Mouse (Mus musculus): Measurements from ENCODE around the gene Nsg1.

Gene Nsg1

DNA sequence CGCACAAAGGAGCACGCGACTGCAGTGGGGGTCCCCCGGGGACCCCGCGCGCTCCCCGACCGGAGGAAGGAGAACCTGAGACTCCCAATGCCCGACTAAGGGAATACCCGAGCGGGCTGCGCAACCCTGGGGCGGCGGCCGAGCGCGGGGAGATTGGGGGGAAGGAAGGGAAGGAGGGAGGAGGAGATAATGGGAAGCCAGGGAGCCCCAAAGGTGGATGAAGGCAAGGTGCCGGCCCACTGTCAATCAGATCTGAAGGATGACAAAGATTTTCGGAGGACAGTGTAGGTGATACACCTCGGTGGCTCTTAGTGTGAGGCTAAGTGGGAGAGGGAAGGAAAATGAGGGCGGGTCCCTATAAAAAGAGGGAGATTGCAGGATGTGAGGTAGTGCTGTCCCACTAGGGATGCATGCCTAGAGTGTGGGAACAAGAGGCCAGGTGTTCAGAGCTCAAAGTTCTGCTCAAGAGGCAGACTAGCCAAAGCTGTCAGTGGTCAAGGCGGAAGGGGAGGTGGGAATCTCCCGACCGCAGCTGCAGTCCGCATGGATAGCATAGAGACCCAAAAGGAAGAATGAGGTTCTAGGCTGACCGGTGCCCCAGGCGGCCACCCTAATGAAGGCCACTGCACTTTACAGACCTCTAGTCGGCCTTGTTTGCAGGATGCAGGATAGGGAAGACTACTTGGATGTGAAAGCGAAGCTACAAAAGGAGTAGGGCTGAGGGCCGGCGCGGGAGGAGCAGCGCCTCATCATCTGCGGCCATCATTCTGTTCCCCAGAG lies at the start of gene Nsg1:
Gene Nsg1, minus strand, starts transcription at position 274 of the 780 bp plus-strand sequence.
- no peak for DNase-seq

GRCm38 (mm10) chr5:38208985-38209384 lies 49.3 kb upstream of the Nsg1 start:
- no peak for DNase-seq

DNA sequence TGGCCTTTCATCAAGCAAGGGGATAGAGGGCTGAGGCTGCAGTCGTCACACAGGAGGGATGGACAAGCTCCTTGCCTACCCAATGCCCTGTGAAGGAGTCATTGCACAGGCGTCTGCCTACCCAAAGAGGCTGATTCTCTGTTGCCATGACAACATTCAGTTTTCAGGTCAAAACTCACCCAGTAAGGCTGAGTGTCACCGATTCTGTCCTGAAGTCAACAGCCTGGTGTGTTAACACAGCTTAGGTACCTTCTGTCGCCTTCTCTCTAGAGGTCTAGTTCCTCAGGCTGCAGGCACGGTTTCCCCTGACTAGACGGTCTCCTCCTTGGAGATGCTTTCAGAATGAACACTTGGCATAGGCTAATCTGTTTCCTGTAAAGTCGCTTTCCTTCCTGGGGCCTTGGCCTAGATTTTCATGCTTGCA lies 45.6 kb upstream of the Nsg1 start:
- no peak for DNase-seq

DNA sequence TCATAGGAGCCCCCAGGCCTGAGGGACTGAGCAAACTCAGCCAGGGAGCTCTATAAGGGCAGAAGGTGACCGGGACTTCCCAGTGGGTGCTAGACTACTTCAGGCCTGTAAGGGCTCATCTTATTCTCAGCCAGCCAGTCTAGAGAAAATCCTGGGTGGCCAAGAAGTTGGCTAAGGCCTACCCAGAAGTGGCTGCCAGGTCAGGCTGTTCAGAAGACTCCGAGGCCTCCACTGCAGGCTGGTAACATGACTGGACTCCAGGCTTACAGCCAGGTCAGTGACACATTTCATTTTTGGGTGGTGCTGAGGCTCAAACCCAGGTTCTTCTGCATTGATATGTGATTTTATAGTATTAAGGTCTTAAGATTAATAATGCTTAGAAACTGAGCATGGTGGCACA lies 40.0 kb upstream of the Nsg1 start:
- no peak for DNase-seq

GRCm38 (mm10) chr5:38197482-38197823 lies 37.7 kb upstream of the Nsg1 start:
- DNase-seq: peak; percentile 40 to 74

DNA sequence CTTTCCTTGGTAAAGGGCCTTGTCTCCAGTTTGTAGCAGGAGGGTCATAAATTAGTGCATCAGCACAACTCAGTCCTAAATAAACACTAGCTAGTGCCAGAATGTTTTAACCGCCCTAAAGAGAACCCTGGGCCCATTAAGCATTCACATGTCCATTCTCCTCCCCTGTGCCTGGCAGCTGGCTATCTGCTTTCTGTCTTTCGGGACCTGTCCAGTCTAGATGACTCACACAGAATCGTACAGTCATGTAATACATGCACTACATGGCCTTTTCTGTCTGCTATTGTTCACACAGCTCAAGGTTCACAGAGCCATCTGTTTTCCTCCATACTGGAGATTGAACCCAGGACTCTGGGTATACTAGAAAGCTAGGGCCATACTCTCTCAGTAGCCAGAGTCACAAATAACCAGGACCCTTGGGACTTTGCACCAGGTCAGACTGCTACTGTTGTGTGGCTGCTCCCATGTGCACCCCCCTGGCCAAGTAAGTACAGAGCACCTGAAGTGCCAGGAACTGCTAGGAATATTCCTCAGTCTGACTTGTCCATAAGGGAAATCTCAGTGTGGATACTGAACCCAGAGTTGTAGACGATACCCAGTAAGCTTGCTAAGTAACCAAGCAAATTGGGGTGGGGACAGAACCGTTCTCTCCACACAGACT lies 37.2 kb upstream of the Nsg1 start:
- no peak for DNase-seq

DNA sequence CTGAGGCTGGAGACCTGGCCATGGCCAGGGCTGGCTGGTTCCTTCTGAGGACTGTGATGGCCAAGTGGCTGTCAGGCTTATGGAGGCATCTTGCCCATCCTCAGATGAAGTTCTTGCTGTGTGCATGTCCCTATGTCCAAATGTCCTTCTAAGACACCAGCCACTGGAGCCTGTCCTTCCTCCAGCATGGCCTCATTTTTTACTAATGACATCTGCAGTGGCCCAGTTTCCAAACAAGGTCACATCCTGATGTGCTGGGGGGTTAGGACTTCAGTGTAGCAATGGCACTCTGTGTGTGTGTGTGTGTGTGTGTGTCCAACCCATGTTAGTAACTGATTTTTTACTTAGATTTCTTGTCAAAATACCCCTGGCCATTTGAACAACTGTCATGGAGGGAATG lies 36.2 kb upstream of the Nsg1 start:
- DNase-seq: no peak

DNA sequence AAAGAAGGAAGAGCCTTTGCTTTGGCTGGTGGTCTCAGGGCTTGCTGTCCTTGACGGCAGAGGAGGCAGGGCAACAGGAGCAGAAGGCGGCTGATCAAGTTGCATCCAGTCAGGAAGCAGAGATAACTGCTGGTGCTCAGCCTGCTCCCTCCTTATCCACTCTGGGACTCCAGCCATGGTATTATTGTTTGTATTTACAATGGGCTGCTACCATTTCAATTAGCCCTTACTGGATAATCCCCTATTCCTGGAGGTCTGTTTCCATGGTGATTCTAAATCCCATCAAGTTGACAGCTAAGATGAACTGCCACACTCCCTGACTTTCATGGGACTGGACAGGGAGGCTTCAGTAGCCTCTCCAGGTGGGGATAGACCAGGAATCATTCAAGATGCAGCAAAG lies 35.2 kb upstream of the Nsg1 start:
- no peak for DNase-seq

DNA sequence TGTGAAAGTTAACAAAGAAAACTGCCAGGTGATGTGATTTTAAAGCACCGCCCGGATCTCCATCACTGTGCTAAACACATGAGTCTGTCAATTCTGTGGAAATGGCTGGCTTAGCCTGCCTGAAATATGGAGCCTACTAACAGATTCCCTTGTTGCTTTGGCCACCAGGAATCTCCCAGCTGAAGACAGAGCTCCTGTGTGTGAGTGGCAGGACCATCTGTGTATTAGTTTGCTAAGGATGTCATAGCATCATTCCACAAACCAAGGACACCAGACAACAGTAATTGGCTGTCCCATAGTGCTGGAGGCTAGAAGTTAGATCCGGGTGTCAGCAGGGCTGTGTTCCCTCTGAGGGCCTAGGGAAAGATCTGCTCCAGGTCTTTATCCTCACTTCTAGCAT lies 31.2 kb upstream of the Nsg1 start:
- DNase-seq: no peak

DNA sequence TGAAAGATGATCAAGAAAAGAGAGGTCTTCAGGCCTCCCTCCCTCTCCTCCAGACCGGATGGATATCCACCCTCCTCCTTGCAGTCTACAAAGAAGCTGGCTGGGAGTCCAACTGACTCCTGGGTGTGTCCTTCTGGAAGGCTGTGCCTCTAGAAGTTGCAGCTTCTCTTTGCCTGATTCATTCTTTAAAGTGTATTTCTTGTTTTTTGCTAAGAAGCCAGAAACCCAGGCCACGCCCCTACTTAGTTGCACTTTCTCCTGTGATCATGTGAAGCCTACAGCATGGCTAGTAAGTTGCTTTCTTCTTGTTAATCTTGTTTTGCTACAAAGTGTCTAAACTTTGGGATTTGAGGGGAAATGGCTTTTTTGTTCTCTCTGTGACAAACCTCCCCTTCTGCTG lies 27.3 kb upstream of the Nsg1 start:
- no peak for DNase-seq

DNA sequence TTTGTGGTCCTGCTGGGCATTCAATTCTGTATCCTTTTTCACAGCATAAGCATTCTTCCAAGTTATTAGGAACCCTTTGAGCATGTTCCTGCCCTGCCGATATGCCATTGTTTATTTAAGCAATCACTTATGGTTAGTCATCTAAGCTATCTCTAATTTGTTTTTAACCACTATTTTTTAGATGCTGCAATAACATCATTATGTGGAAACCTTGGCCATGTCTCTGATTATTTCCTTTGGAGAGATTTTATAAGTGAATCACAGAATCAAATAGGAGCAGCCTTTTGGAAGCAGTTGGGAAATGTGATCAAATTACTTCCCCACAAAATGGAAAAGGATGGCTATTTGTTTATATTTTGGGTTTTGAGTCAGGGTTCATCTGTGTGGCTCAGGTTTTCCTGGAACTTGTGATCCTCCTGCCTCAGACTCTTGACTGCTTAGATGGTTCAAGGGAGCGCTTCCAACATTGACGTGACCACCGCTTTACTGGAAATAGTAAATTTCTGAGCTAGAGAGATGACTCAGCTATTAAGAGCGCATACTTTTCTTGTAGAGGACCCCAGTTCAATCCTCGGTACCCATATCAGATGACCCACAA lies 25.1 kb upstream of the Nsg1 start:
- no peak for DNase-seq

GRCm38 (mm10) chr5:38174256-38174912 lies 14.7 kb upstream of the Nsg1 start:
- no peak for DNase-seq

- DNase-seq: no peak
Observed at GRCm38 (mm10) chr5:38173766-38174165, 14.1 kb upstream of the Nsg1 start.

DNA sequence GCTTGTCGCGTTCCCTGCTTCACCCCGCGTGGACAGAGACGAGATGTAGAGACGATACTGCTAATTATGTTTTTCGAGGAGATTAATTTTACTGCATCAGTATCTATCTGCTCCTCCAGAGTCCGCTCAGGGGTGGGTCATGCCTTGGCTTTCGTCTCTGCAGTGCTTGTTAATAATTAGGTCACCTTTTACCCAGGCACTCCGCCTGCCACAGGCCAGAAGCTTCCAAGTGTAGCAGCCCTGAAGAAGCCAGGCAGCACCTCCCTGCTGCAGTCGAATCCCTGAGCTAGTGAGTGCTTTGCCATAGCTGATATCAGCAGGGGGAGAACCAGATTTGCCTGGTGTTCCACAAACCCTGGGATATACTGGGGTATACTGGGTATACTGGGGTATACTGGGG lies 8.8 kb upstream of the Nsg1 start:
- DNase-seq: no peak

GRCm38 (mm10) chr5:38158947-38159633 lies 617 bp downstream of the Nsg1 start:
- DNase-seq: peak in 1 of 2 experiments; percentile 4

- no peak for DNase-seq
Observed at GRCm38 (mm10) chr5:38158501-38158946, 1.2 kb downstream of the Nsg1 start.

DNA sequence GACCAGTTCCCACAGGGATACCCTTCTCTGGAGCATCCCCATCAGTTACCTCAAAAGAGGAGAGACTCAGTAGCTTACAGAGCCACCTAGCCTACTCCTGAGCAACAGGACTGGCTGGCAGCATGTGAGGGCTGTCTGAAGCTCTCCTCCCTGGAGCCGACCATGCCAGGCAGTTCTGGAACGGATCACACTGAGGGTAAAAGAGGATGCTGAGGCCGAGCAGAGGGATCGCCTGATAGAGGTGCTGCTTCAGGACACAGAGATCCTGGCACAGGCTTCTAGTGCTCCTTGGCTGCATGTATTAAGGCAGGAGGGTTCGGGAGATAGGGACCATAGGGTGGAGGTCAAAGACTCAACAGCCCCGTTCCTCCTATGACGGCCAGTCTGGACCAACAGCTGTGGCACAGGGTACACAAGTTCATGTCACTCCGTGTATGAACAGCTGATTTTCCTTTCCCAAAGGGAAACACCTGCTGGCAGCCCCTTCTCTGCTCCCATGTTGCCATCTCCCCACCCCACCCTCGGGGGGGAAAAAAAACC lies 2.2 kb downstream of the Nsg1 start:
- DNase-seq: no peak

- DNase-seq: no peak
Observed at GRCm38 (mm10) chr5:38153636-38154035, 6.1 kb downstream of the Nsg1 start.

- DNase-seq: no peak
Observed at GRCm38 (mm10) chr5:38152201-38153108, 7.3 kb downstream of the Nsg1 start.

DNA sequence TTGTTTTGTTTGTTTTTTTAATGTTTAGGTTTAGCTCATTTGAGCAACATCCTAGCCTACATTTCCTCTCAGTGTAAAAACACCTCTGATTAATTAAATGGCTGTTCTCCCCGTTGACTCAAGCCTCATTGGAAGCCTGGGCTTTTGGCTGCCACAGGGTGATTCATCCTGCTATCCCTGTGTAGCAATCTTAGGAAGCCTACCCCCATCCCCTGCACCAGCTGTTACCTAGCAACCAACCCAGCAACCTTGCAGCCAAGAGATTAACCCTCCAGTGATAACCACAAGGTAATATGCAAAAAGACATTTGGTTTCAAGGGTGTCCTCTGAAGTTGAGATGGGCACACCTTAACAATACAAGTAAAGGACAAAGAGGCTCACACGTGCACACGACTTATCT lies 8.4 kb downstream of the Nsg1 start:
- DNase-seq: no peak

DNA sequence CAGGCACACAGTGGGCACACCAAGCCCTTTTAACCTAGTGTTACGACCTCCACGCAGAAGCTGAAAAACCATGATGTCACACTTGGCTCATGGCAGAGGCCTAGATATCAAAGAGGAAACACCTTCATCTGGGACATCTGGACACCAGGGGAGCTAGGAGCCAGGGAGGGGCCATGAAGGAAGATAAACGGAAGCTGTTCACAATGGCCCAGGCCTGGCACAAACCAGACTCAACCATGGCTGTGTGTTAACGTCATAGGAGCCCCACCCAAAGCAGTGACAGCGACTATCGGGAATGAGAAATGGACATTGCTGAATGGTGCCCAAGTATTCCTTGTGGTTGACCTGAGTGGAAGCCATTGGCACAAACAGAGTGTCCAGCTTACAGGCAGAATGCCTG lies 13.2 kb downstream of the Nsg1 start:
- DNase-seq: no peak

- no peak for DNase-seq
Observed at GRCm38 (mm10) chr5:38140893-38141292, 18.8 kb downstream of the Nsg1 start.

Measured in spleen, adult 18-20 months (tissue).